ENCODE assay signal across 10 mouse cellular contexts in genomic region chr4:129141560-129142438, GRCm38 (mm10). TPM values are rescaled to one million over a fixed set of nuclear protein-coding genes. Genes with fewer than 3 reads are reported as not detected.
A peak's percentile ranks its signal among the peaks of the same experiment; 100 is the strongest.
DNase-seq lines count a peak whose midpoint lies in the region; TF ChIP-seq lines count a peak whose summit lies in the region.
"Had no signal": no experiment of that assay in that cellular context is flagged by ENCODE, and none has a peak within 500 bp of the region (broad histone marks: within the 10 kb centered on the region; RNA-seq: fewer than 3 reads in every experiment).

No protein-coding gene starts in this region.

- H3K9me3 ChIP-seq in MEL (replicated peaks; ENCODE audit: insufficient read depth, low read length), result no peaks in the 10 kb centered on the region
- H3K9me3 ChIP-seq: midbrain, embryonic 12.5 days had no signal

- no peaks in the 10 kb centered on the region for H3K27me3 ChIP-seq in MEL (ENCODE audit: control insufficient read depth in 1 of 2, insufficient read depth in 2 of 2, low read length in 2 of 2)
- H3K27me3 ChIP-seq in liver, adult 2 months (ENCODE audit: control insufficient read depth, insufficient read depth, low read length), result no peaks in the 10 kb centered on the region

- 35% methylated on average over 17 of the region's 17 CpGs for WGBS in liver, adult 2 months

- peak; percentile 97 for DNase-seq in heart, adult 11 months
- DNase-seq in heart, postnatal 25 days (ENCODE audit: low spot score), result no peak
- peak; percentile 83 for DNase-seq in MEL (ENCODE audit: low read depth, low spot score)
- peak; percentile 63 to 79 for DNase-seq in heart, adult 18-20 months
- DNase-seq in liver, adult 2 months (ENCODE audit: extremely low read depth, low read depth, low spot score), result peak; percentile 90
- DNase-seq in adipocyte (ENCODE audit: low spot score), result no peak
- no peak for DNase-seq in layer of hippocampus, postnatal 14 days (ENCODE audit: low spot score in 2 of 2)
- DNase-seq: gastrocnemius, postnatal 36 days; layer of hippocampus, postnatal 36 days had no signal

- intact Hi-C loops in heart, postnatal 25 days (cut with DNase I), result no loop called here

- no peak for TF ChIP-seq CTCF in MEL (IDR thresholded peaks at IDR 0.05 in 2 of 3, conservative IDR thresholded peaks at IDR 0.05 in 1 of 3; ENCODE audit: control insufficient read depth in 1 of 3, insufficient read depth in 1 of 3, low read depth in 2 of 3, low read length in 3 of 3, poor library complexity in 1 of 3, severe bottlenecking in 1 of 3)
- TF ChIP-seq CTCF in liver, adult 2 months (IDR thresholded peaks at IDR 0.05; ENCODE audit: low read depth, low read length), result 0 out of 2 replicates have a peak, but pooled peaks have one; percentile 0

- peak overlapping the region; percentile 82 for H3K27ac ChIP-seq in MEL (ENCODE audit: control insufficient read depth, low read depth, low read length)
- H3K27ac ChIP-seq in liver, adult 2 months (replicated peaks; ENCODE audit: insufficient read depth, low read depth, low read length), result no peak overlapping the region
- H3K27ac ChIP-seq: midbrain, embryonic 12.5 days had no signal

- peaks cover 36 to 56% of the 10 kb centered on the region in 2 experiments for H3K4me1 ChIP-seq in MEL (ENCODE audit: control insufficient read depth in 1 of 2, insufficient read depth in 2 of 2, low read length in 2 of 2)
- peaks cover 18% of the 10 kb centered on the region for H3K4me1 ChIP-seq in liver, adult 2 months (ENCODE audit: control insufficient read depth, insufficient read depth, low read length)

- TF ChIP-seq EP300 in MEL (IDR thresholded peaks at IDR 0.05; ENCODE audit: low read depth in 1 of 2, low read length in 2 of 2), result peak; percentile 23 to 71; a peak in 3 of 4 replicates

- TF ChIP-seq RAD21 in MEL (IDR thresholded peaks at IDR 0.05; ENCODE audit: low read depth, low read length), result no peak

- H3K79me2 ChIP-seq in MEL (ENCODE audit: control insufficient read depth, insufficient read depth, low read length, poor library complexity), result peaks cover 2% of the 10 kb centered on the region; the same call in 1 of the 2 replicates
- no peaks in the 10 kb centered on the region for H3K79me2 ChIP-seq in liver, adult 2 months (ENCODE audit: control insufficient read depth, insufficient read depth, low read length)

- TF ChIP-seq POLR2A in MEL (IDR thresholded peaks at IDR 0.05; ENCODE audit: control insufficient read depth in 1 of 2, insufficient read depth in 1 of 2, low read depth in 1 of 2, low read length in 2 of 2, poor library complexity in 1 of 2), result no peak; a peak in 1 of 4 replicates
- no peak for TF ChIP-seq POLR2A in liver, adult 2 months (IDR thresholded peaks at IDR 0.05; ENCODE audit: extremely low read depth, insufficient read depth, low read length)

- H3K4me3 ChIP-seq in MEL (ENCODE audit: control insufficient read depth in 1 of 2, insufficient read depth in 1 of 2, low read depth in 2 of 2, low read length in 2 of 2), result peak overlapping the region; percentile 9 to 13; a peak in 3 of 4 replicates
- no peak overlapping the region for H3K4me3 ChIP-seq in liver, adult 2 months (ENCODE audit: insufficient read depth, low read depth, low read length)
- H3K4me3 ChIP-seq: midbrain, embryonic 12.5 days had no signal

- H3K36me3 ChIP-seq in MEL (ENCODE audit: control insufficient read depth in 1 of 2, insufficient read depth in 2 of 2, low read length in 2 of 2), result peaks cover 0 to 49% of the 10 kb centered on the region in 2 experiments; a peak in 2 of 4 replicates
- H3K36me3 ChIP-seq in liver, adult 2 months (ENCODE audit: control insufficient read depth, insufficient read depth, low read length), result no peaks in the 10 kb centered on the region
- H3K36me3 ChIP-seq: midbrain, embryonic 12.5 days had no signal

- peak overlapping the region; percentile 39 for H3K9ac ChIP-seq in MEL (ENCODE audit: control insufficient read depth, low read depth, low read length, poor library complexity, severe bottlenecking)
- no peak overlapping the region for H3K9ac ChIP-seq in liver, adult 2 months (ENCODE audit: low read depth, low read length)
- H3K9ac ChIP-seq: midbrain, embryonic 12.5 days had no signal

TF ChIP-seq in MEL, 35 proteins besides CTCF, POLR2A, EP300 and RAD21 (continues in another document):
- TF ChIP-seq MAX (IDR thresholded peaks at IDR 0.05; ENCODE audit: low read length) (peak; percentile 88), MAFK (IDR thresholded peaks at IDR 0.05; ENCODE audit: borderline replicate concordance, low read depth, low read length) (no peak), HCFC1 (IDR thresholded peaks at IDR 0.05; ENCODE audit: low read depth, low read length) (0 out of 2 replicates have a peak, but pooled peaks have one; percentile 44), RCOR1 (IDR thresholded peaks at IDR 0.05; ENCODE audit: low read depth, low read length) (peak; percentile 95), MYB (IDR thresholded peaks at IDR 0.05; ENCODE audit: low read depth, low read length) (0 out of 2 replicates have a peak, but pooled peaks have one; percentile 5), TAL1 (IDR thresholded peaks at IDR 0.05; ENCODE audit: low read length) (peak; percentile 26), SMC3 (IDR thresholded peaks at IDR 0.05; ENCODE audit: low read depth, low read length) (no peak), MAZ (IDR thresholded peaks at IDR 0.05; ENCODE audit: low read depth, low read length) (peak; percentile 80; the same call in 1 of the 2 replicates), MYC (IDR thresholded peaks at IDR 0.05; ENCODE audit: low read depth, low read length) (peak; percentile 81), ZC3H11A (IDR thresholded peaks at IDR 0.05; ENCODE audit: low read depth, low read length) (no peak), MXI1 (IDR thresholded peaks at IDR 0.05; ENCODE audit: low read depth, low read length) (peak; percentile 94), GATA1 (IDR thresholded peaks at IDR 0.05; ENCODE audit: low read depth, low read length) (peak; percentile 32; the same call in 1 of the 2 replicates), E2F4 (IDR thresholded peaks at IDR 0.05; ENCODE audit: borderline replicate concordance, low read depth, low read length) (no peak), ZNF384 (IDR thresholded peaks at IDR 0.05; ENCODE audit: low read depth, low read length) (peak; percentile 66), KAT2A (conservative IDR thresholded peaks at IDR 0.05; ENCODE audit: low read depth, low read length) (0 out of 2 replicates have a peak, but pooled peaks have one; percentile 18), SIN3A (IDR thresholded peaks at IDR 0.05; ENCODE audit: low read length) (peak; percentile 87), BHLHE40 (IDR thresholded peaks at IDR 0.05; ENCODE audit: borderline replicate concordance, low read depth, low read length) (peak; percentile 91), POLR2AphosphoS2 (IDR thresholded peaks at IDR 0.05; ENCODE audit: low read length) (no peak), TCF12 (IDR thresholded peaks at IDR 0.05; ENCODE audit: low read depth, low read length) (peak; percentile 78), ELF1 (IDR thresholded peaks at IDR 0.05; ENCODE audit: low read depth, low read length) (0 out of 2 replicates have a peak, but pooled peaks have one; percentile 7), UBTF (IDR thresholded peaks at IDR 0.05; ENCODE audit: borderline replicate concordance, insufficient read depth, low read depth, low read length) (no peak)

RNA-seq across cellular contexts. Expression of gene Fndc5, which starts 5.0 kb away (rescaled TPM):
- total RNA-seq in heart, postnatal 25 days (2021), result 100 to 1,000 TPM; 325 TPM
- 15.5 and 15.8 TPM in 2 replicates for total RNA-seq in MEL (2012; rRNA removed)
- 100 to 1,000 TPM in 1 of 2 experiments, 10 to 100 TPM in 1; 35.9 to 123 TPM for polyA plus RNA-seq in MEL (2012; ENCODE audit: insufficient read depth in 1 of 2, insufficient read length in 2 of 2, low read depth in 1 of 2, low replicate concordance in 2 of 2, missing spikeins in 1 of 2)
- 100 to 1,000 TPM; 312 to 343 TPM for total RNA-seq in heart, adult 18-20 months (2021)
- total RNA-seq in liver, adult 2 months (2014; rRNA removed), result 0.54 and 0.83 TPM in 2 replicates
- 0.17 and 0.87 TPM in 2 replicates for polyA plus RNA-seq in liver, adult 2 months (2012; rRNA removed)
- total RNA-seq in layer of hippocampus, postnatal 14 days (2021), result 10 to 100 TPM; 70.9 to 75.6 TPM

RNA-seq across cellular contexts. Expression of gene Hpca, which starts 20.0 kb away (rescaled TPM):
- not detected for total RNA-seq in heart, postnatal 25 days (2021)
- total RNA-seq in MEL (2012; rRNA removed), result 0.39 and 0.59 TPM in 2 replicates
- polyA plus RNA-seq in MEL (2012; ENCODE audit: insufficient read depth in 1 of 2, insufficient read length in 2 of 2, low read depth in 1 of 2, low replicate concordance in 2 of 2, missing spikeins in 1 of 2), result 1 to 10 TPM in 1 of 2 experiments, not detected in 1; 1.1 TPM
- under 1 TPM in 1 of 2 experiments, not detected in 1; 0.18 TPM for total RNA-seq in heart, adult 18-20 months (2021)
- total RNA-seq in liver, adult 2 months (2014; rRNA removed), result 0.18 and 0.47 TPM in 2 replicates
- 0.23 and 0.27 TPM in 2 replicates for polyA plus RNA-seq in liver, adult 2 months (2012; rRNA removed)
- total RNA-seq in layer of hippocampus, postnatal 14 days (2021), result 1,000 to 10,000 TPM; 1,833 to 1,912 TPM
- total RNA-seq: gastrocnemius, postnatal 36 days had no signal

RNA-seq across cellular contexts. Expression of gene Tmem54, which starts 36.5 kb away (rescaled TPM):
- not detected for total RNA-seq in heart, postnatal 25 days (2021)
- total RNA-seq in MEL (2012; rRNA removed), result not detected in 2 replicates
- not detected for polyA plus RNA-seq in MEL (2012; ENCODE audit: insufficient read depth in 1 of 2, insufficient read length in 2 of 2, low read depth in 1 of 2, low replicate concordance in 2 of 2, missing spikeins in 1 of 2)
- total RNA-seq in heart, adult 18-20 months (2021), result not detected
- 0.13 TPM in 1 of 2 replicates, not detected in the other for total RNA-seq in liver, adult 2 months (2014; rRNA removed)
- polyA plus RNA-seq in liver, adult 2 months (2012; rRNA removed), result 0.37 and 0.65 TPM in 2 replicates
- total RNA-seq in layer of hippocampus, postnatal 14 days (2021), result not detected
- total RNA-seq: gastrocnemius, postnatal 36 days; layer of hippocampus, postnatal 36 days had no signal

RNA-seq across cellular contexts. Expression of gene S100pbp, which starts 47.7 kb away (rescaled TPM):
- total RNA-seq in heart, postnatal 25 days (2021), result 10 to 100 TPM; 12.9 to 14.1 TPM
- total RNA-seq in MEL (2012; rRNA removed), result 11.6 and 14.2 TPM in 2 replicates
- polyA plus RNA-seq in MEL (2012; ENCODE audit: insufficient read depth in 1 of 2, insufficient read length in 2 of 2, low read depth in 1 of 2, low replicate concordance in 2 of 2, missing spikeins in 1 of 2), result 10 to 100 TPM in 1 of 2 experiments, not detected in 1; 28.3 TPM
- 1 to 10 TPM; 8.4 to 9.2 TPM for total RNA-seq in heart, adult 18-20 months (2021)
- 13.4 TPM in 2 replicates for total RNA-seq in liver, adult 2 months (2014; rRNA removed)
- polyA plus RNA-seq in liver, adult 2 months (2012; rRNA removed), result 7.3 and 10.0 TPM in 2 replicates
- 10 to 100 TPM; 32.3 to 37.9 TPM for total RNA-seq in layer of hippocampus, postnatal 14 days (2021)

RNA-seq across cellular contexts. Expression of gene Yars, which starts 47.8 kb away (rescaled TPM):
- 10 to 100 TPM; 26.9 to 30.0 TPM for total RNA-seq in heart, postnatal 25 days (2021)
- total RNA-seq in MEL (2012; rRNA removed), result 89.5 and 113 TPM in 2 replicates
- polyA plus RNA-seq in MEL (2012; ENCODE audit: insufficient read depth in 1 of 2, insufficient read length in 2 of 2, low read depth in 1 of 2, low replicate concordance in 2 of 2, missing spikeins in 1 of 2), result 100 to 1,000 TPM; 179 to 539 TPM
- 10 to 100 TPM; 25.6 to 33.4 TPM for total RNA-seq in heart, adult 18-20 months (2021)
- 17.2 and 18.5 TPM in 2 replicates for total RNA-seq in liver, adult 2 months (2014; rRNA removed)
- polyA plus RNA-seq in liver, adult 2 months (2012; rRNA removed), result 10.7 and 15.3 TPM in 2 replicates
- 100 to 1,000 TPM in 1 of 2 experiments, 10 to 100 TPM in 1; 96.1 to 101 TPM for total RNA-seq in layer of hippocampus, postnatal 14 days (2021)

Comparison
In these comparisons a context has a peak if more than half of its experiments do, and no peak if none do; other contexts are left out.
1. DNase-seq: peak in heart, adult 11 months (single experiment), MEL (single experiment), heart, adult 18-20 months (2 of 2) and liver, adult 2 months (single experiment); none in heart, postnatal 25 days (single experiment), adipocyte (single experiment) and layer of hippocampus, postnatal 14 days (0 of 2).
2. RNA of gene Fndc5, which starts 5.0 kb away (total RNA-seq): 312 to 343 TPM in heart, adult 18-20 months and 325 TPM in heart, postnatal 25 days; 70.9 to 75.6 TPM in layer of hippocampus, postnatal 14 days, 15.5 to 15.8 TPM in MEL and 0.54 to 0.83 TPM in liver, adult 2 months; every median in the first group is over 4 times any median in the second.
3. RNA of gene Hpca, which starts 20.0 kb away (total RNA-seq): 1,833 to 1,912 TPM in layer of hippocampus, postnatal 14 days; 0.39 to 0.59 TPM in MEL, 0.18 to 0.47 TPM in liver, adult 2 months, 0.18 TPM in heart, adult 18-20 months and not detected in heart, postnatal 25 days; every median in the first group is over 1,000 times any median in the second.